Mouse (Mus musculus): ENCODE results near the gene Hoga1. TPM values are rescaled to one million over a fixed set of nuclear protein-coding genes. Genes with fewer than 3 reads are reported as not detected.

The Hoga1 gene
- polyA plus RNA-seq, 1 experiment from 2014 or later, result 2.4 TPM

DNA sequence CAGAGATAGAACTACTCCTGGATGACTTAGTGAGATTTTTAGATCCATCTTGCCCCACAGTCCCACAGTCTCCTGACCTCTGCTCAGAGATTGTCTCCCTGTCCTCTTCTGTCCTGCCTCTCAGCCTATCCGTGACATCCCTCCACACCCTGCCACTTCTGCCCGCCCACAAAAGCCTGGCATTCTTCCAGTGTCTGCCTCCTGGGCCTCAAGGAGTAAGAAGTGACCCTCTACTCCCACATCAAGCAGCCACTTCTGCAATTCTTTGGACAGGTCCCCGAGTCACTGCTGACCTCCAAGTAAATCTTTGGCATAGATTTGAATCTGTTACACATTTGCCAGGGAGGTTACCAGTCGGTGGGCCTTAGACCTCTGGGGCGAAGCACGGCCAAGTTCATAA is 8.8 kb downstream of the Hoga1 start:
- Histone ChIP-seq H3K36me3 (ENCODE audit: control insufficient read depth, insufficient read depth, low read length) (no peaks in the 10 kb centered on the region), H3K9ac (ENCODE audit: low read depth, low read length) (no peak overlapping the region), H3K27me3 (replicated peaks; ENCODE audit: control insufficient read depth, insufficient read depth, low read length) (no peaks in the 10 kb centered on the region), H3K4me3 (ENCODE audit: low read length) (no peak overlapping the region), H3K27ac (ENCODE audit: low read depth, low read length) (no peak overlapping the region), H3K4me2 (ENCODE audit: low read length) (no peak overlapping the region), H3K9me3 (ENCODE audit: control insufficient read depth, low read length) (no peaks in the 10 kb centered on the region), H3K4me1 (ENCODE audit: control insufficient read depth, insufficient read depth, low read depth, low read length) (no peaks in the 10 kb centered on the region)
- 83% methylated on average over 6 of the region's 6 CpGs for WGBS
- ATAC-seq, result no peak

DNA sequence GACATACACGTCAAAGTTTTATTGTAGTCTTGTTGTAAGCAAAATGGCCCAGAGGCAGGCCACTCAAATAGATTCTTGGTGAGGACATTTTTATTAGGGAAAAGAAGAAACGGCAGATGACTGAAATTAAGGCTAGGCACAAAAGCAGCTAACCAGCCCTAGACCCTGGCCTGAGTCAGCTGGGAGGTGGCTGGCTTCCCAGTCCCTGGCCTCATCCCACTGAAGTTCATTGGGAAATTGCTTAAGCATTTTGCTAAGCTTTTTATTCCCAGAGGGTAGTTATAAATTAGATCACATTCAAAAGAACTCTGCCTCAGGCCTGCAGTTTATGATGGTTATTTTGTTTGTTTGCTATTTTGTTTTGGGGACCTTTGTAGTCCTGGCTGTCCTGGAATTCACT is 10.5 kb downstream of the Hoga1 start:
- no peak overlapping the region for H3K4me2 ChIP-seq (ENCODE audit: low read length)
- no peak overlapping the region for H3K9ac ChIP-seq (ENCODE audit: low read depth, low read length)
- H3K36me3 ChIP-seq (ENCODE audit: control insufficient read depth, insufficient read depth, low read length), result no peaks in the 10 kb centered on the region
- H3K4me1 ChIP-seq (ENCODE audit: control insufficient read depth, insufficient read depth, low read depth, low read length), result no peaks in the 10 kb centered on the region
- no peak for ATAC-seq
- H3K27ac ChIP-seq (ENCODE audit: low read depth, low read length), result no peak overlapping the region
- 85% methylated on average over 2 of the region's 2 CpGs for WGBS
- H3K9me3 ChIP-seq (ENCODE audit: control insufficient read depth, low read length), result no peaks in the 10 kb centered on the region
- H3K27me3 ChIP-seq (replicated peaks; ENCODE audit: control insufficient read depth, insufficient read depth, low read length), result no peaks in the 10 kb centered on the region
- H3K4me3 ChIP-seq (ENCODE audit: low read length), result no peak overlapping the region

DNA sequence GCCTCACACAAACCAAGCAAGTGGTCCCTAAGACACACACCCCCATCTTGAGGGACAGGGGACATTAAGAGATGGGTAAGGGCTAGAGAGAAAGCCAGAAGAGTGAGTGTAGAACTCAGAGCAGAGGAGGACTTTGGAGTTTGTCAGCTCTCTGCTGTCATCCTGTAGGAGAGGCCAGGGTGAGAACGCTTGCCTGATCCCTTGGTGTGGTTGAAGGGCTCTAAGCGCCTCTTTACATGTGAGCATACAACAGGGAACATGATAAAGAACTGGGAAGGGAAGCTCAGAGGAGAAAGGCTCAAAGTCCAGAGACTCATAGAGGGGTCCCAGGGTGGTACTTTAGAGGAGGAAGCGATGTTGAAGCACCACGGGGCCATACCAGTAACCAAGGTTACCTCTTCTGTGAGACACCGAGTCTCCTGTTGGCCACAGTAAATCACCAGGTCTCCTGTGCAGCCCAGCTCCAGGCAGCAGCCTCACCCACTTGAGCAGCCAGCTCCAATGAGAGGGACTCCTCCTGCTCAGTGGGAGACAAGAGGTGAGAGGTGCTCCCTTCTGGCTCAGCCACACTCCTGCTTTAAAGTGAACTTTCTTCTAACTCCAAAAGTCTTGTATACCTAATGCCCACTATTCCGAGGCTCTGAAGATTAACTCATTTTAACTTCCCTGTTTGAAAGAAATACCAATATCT is 11.5 kb downstream of the Hoga1 start:
- H3K9me3 ChIP-seq (ENCODE audit: control insufficient read depth, low read length), result no peaks in the 10 kb centered on the region

DNA sequence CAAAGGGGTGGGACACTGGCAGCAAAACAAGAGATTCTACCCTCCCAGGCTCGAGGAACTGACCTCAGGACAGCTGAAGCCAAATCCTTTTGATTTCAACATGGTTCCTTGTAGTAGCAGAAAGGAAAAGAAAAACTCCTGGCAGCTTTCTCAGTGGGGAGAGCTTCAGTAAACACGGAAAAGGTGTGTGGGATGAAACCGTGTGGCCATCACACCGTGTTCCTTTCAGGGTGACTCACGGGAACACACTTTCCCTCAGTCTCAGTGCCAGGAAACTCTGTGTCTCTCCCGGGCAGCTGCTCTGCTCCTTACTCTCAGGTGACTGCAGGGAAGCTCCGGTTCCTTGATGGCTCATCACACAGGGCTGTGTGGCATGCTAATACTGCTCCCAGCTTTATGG is 13.0 kb downstream of the Hoga1 start:
- WGBS, result 69% methylated on average over 7 of the region's 7 CpGs
- no peaks in the 10 kb centered on the region for H3K27me3 ChIP-seq (replicated peaks; ENCODE audit: control insufficient read depth, insufficient read depth, low read length)
- H3K4me3 ChIP-seq (ENCODE audit: low read length), result no peak overlapping the region
- no peak overlapping the region for H3K4me2 ChIP-seq (ENCODE audit: low read length)
- H3K9me3 ChIP-seq (ENCODE audit: control insufficient read depth, low read length), result no peaks in the 10 kb centered on the region
- no peak overlapping the region for H3K27ac ChIP-seq (ENCODE audit: low read depth, low read length)
- no peak overlapping the region for H3K9ac ChIP-seq (ENCODE audit: low read depth, low read length)
- H3K4me1 ChIP-seq (ENCODE audit: control insufficient read depth, insufficient read depth, low read depth, low read length), result no peaks in the 10 kb centered on the region
- ATAC-seq, result no peak
- no peaks in the 10 kb centered on the region for H3K36me3 ChIP-seq (ENCODE audit: control insufficient read depth, insufficient read depth, low read length)

More for the DNA sequence above, 11.5 kb downstream of the Hoga1 start:
- 93% methylated on average over 6 of the region's 6 CpGs for WGBS
- no peak overlapping the region for H3K9ac ChIP-seq (ENCODE audit: low read depth, low read length)
- ATAC-seq, result no peak
- no peaks in the 10 kb centered on the region for H3K4me1 ChIP-seq (ENCODE audit: control insufficient read depth, insufficient read depth, low read depth, low read length)
- H3K27me3 ChIP-seq (replicated peaks; ENCODE audit: control insufficient read depth, insufficient read depth, low read length), result no peaks in the 10 kb centered on the region
- H3K4me2 ChIP-seq (ENCODE audit: low read length), result no peak overlapping the region
- no peak overlapping the region for H3K4me3 ChIP-seq (ENCODE audit: low read length)
- no peak overlapping the region for H3K27ac ChIP-seq (ENCODE audit: low read depth, low read length)
- H3K36me3 ChIP-seq (ENCODE audit: control insufficient read depth, insufficient read depth, low read length), result no peaks in the 10 kb centered on the region

DNA sequence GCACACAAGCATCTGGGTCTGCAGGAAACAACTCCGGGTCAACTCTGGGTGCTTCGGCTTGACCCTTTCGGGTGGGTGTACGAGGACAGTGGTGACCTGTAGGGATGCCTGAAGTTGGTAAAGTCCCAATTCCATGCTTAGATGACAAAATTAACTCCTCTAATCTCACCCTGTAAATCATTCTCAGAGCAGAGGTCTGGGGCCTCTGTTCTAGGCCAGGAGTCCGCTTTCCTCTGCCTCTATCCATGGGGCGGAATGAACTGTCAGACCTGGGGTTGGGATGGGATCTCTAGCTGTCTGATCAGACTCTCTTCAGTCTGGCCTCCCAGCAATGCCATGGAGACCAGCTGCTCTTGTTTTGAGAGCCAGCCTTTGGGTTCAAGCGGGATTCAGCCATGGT is 16.0 kb downstream of the Hoga1 start:
- Histone ChIP-seq H3K4me2 (ENCODE audit: low read length) (no peak overlapping the region), H3K36me3 (ENCODE audit: control insufficient read depth, insufficient read depth, low read length) (no peaks in the 10 kb centered on the region), H3K27me3 (replicated peaks; ENCODE audit: control insufficient read depth, insufficient read depth, low read length) (no peaks in the 10 kb centered on the region), H3K9ac (ENCODE audit: low read depth, low read length) (no peak overlapping the region), H3K9me3 (ENCODE audit: control insufficient read depth, low read length) (no peaks in the 10 kb centered on the region), H3K4me1 (ENCODE audit: control insufficient read depth, insufficient read depth, low read depth, low read length) (no peaks in the 10 kb centered on the region), H3K4me3 (ENCODE audit: low read length) (no peak overlapping the region), H3K27ac (ENCODE audit: low read depth, low read length) (no peak overlapping the region)
- no peak for ATAC-seq
- WGBS, result 87% methylated on average over 7 of the region's 7 CpGs

DNA sequence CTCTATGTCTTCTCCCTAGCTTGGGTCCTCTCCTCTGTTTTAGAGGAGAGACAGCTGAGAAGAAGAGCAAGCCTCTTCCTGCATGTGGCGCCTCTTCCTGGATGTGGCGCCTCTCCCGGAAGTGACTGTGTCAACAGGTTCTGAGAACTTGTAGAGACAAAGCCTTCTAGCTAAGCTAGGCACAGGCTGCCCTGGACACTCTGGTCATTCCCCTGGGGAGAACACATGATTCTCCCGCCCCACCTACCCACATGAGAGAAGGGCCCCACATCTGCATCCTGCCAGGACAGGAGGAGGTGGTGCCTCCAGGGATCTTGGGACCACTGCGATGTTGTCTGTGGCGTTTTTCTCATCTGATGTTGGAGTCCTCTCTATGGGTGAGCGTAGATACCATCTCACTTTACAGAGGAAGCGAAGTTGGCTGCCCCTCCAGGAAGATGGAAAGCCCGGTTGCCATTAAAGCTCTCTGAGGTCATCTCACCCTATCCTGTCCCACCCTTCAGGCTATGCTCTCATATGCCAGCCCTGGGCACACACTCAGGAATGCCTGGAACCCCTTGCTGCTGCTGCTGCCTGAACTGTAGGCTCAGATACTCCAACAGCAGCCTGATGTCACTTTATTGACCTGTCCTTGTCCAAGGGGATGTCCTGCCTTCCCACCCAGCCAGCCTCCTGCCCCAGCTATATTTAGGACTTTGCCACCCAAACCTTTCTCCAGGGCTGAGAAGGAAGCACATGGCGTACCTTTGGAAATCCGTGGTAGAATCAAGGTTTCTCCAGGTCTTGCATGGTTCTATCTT is 23.2 kb downstream of the Hoga1 start:
- H3K4me2 ChIP-seq (ENCODE audit: low read length), result 0 out of 2 replicates have a peak overlapping the region, but pooled peaks have one; percentile 4
- H3K4me3 ChIP-seq (ENCODE audit: low read length), result no peak overlapping the region
- 86% methylated on average over 11 of the region's 11 CpGs for WGBS
- H3K9me3 ChIP-seq (ENCODE audit: control insufficient read depth, low read length), result no peaks in the 10 kb centered on the region
- H3K9ac ChIP-seq (ENCODE audit: low read depth, low read length), result 0 out of 2 replicates have a peak overlapping the region, but pooled peaks have one; percentile 4
- H3K4me1 ChIP-seq (ENCODE audit: control insufficient read depth, insufficient read depth, low read depth, low read length), result no peaks in the 10 kb centered on the region
- ATAC-seq, result peak; percentile 27; the same call in 1 of the 2 replicates
- no peak overlapping the region for H3K27ac ChIP-seq (ENCODE audit: low read depth, low read length)
- peaks cover 3% of the 10 kb centered on the region; the same call in 1 of the 2 replicates for H3K36me3 ChIP-seq (ENCODE audit: control insufficient read depth, insufficient read depth, low read length)
- H3K27me3 ChIP-seq (replicated peaks; ENCODE audit: control insufficient read depth, insufficient read depth, low read length), result no peaks in the 10 kb centered on the region

DNA sequence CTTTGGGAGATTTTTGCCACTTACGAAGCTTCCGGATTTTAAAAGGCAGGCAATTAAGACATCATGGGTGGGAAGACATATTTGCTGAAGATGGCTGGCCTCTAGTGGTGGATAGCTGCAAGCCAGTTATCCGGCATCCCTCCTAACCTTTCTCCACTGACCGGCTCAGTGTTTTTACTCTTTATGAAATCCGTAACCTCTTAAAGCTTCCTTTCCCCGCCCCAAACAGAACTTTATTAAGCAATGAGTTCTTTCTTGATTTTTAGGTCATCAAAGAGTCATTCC is 23.8 kb downstream of the Hoga1 start:
- Histone ChIP-seq H3K27me3 (replicated peaks; ENCODE audit: control insufficient read depth, insufficient read depth, low read length) (no peaks in the 10 kb centered on the region), H3K36me3 (ENCODE audit: control insufficient read depth, insufficient read depth, low read length) (peaks cover 3% of the 10 kb centered on the region; the same call in 1 of the 2 replicates), H3K27ac (ENCODE audit: low read depth, low read length) (no peak overlapping the region), H3K4me3 (ENCODE audit: low read length) (no peak overlapping the region), H3K9me3 (ENCODE audit: control insufficient read depth, low read length) (no peaks in the 10 kb centered on the region), H3K4me2 (ENCODE audit: low read length) (0 out of 2 replicates have a peak overlapping the region, but pooled peaks have one; percentile 4), H3K9ac (ENCODE audit: low read depth, low read length) (no peak overlapping the region), H3K4me1 (ENCODE audit: control insufficient read depth, insufficient read depth, low read depth, low read length) (no peaks in the 10 kb centered on the region)
- WGBS, result 53% methylated on average over 6 of the region's 6 CpGs
- peak; percentile 52; the same call in 1 of the 2 replicates for ATAC-seq

DNA sequence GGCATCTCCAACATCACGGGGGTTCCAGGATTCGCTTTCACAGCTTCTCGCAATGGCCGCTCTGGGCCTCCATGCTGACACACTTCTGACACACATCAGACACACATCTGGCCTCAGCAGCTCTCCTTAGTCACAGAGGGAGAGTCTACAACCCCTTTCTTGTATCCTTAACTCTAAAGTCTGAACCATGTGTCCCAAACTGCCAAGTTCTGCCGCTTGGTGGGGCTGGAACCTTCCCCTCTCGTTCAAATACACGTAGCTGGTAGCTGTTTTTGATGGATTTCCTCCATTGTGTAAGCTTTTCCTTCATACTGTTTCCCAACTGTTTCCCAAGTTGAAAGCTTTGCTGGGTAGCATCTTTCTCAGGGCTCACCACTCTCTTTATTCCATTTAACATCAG is 25.8 kb downstream of the Hoga1 start:
- no peaks in the 10 kb centered on the region for H3K4me1 ChIP-seq (ENCODE audit: control insufficient read depth, insufficient read depth, low read depth, low read length)
- no peak overlapping the region for H3K9ac ChIP-seq (ENCODE audit: low read depth, low read length)
- H3K27me3 ChIP-seq (replicated peaks; ENCODE audit: control insufficient read depth, insufficient read depth, low read length), result no peaks in the 10 kb centered on the region
- no peak overlapping the region for H3K27ac ChIP-seq (ENCODE audit: low read depth, low read length)
- ATAC-seq, result no peak
- peaks cover 13% of the 10 kb centered on the region for H3K36me3 ChIP-seq (ENCODE audit: control insufficient read depth, insufficient read depth, low read length)
- no peak overlapping the region for H3K4me3 ChIP-seq (ENCODE audit: low read length)
- H3K9me3 ChIP-seq (ENCODE audit: control insufficient read depth, low read length), result no peaks in the 10 kb centered on the region
- no peak overlapping the region for H3K4me2 ChIP-seq (ENCODE audit: low read length)
- WGBS, result 84% methylated on average over 7 of the region's 7 CpGs

DNA sequence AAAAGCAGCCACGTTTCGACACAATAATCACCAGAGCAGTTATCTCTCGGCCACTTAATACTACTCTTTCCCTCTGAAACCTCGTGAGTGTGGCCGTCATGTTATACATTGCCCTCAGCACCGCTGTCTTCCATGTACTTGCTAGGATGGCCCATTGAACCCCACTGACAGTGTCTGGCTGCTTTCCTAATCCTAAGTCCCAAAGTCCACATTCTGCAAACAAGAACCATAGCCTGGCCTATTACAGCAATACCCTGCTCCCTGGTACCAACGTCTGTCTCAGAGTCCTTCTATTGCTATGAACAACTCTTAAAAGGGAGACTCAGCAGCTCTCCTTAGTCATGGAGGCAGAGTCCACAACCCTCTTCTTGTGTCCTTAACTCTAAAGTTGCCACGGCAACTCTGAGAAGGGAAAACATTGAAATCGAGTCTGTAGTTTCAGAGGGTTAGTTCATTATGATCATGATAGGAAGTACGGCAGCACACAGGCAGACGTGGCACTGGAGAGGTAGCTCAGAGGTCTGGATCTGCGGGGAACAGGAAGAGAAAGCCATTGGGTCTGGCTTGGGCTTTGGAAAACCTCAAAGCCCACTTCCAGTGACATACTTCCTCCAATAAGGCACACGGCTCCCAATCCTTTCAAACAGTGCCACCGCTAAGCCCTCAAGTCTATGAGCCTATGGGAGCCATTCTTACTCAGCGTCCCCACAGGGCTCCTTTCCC is 26.6 kb downstream of the Hoga1 start:
- no peaks in the 10 kb centered on the region for H3K27me3 ChIP-seq (replicated peaks; ENCODE audit: control insufficient read depth, insufficient read depth, low read length)
- H3K36me3 ChIP-seq (ENCODE audit: control insufficient read depth, insufficient read depth, low read length), result peaks cover 13% of the 10 kb centered on the region
- H3K4me1 ChIP-seq (ENCODE audit: control insufficient read depth, insufficient read depth, low read depth, low read length), result no peaks in the 10 kb centered on the region
- H3K4me3 ChIP-seq (ENCODE audit: low read length), result no peak overlapping the region
- no peaks in the 10 kb centered on the region for H3K9me3 ChIP-seq (ENCODE audit: control insufficient read depth, low read length)
- 80% methylated on average over 15 of the region's 15 CpGs for WGBS
- H3K9ac ChIP-seq (ENCODE audit: low read depth, low read length), result no peak overlapping the region
- no peak overlapping the region for H3K4me2 ChIP-seq (ENCODE audit: low read length)
- H3K27ac ChIP-seq (ENCODE audit: low read depth, low read length), result no peak overlapping the region
- ATAC-seq, result no peak

Data from hindbrain, embryonic 16.5 days (tissue).